Mouse (Mus musculus): ENCODE data around the gene Mxd1.

- TF ChIP-seq HCFC1 (IDR thresholded peaks at IDR 0.05; ENCODE audit: borderline replicate concordance, insufficient read depth, low read length), result no peak
- no peak for TF ChIP-seq MAFK (IDR thresholded peaks at IDR 0.05; ENCODE audit: insufficient read depth, low read depth, low read length)
- TF ChIP-seq ZNF384 (IDR thresholded peaks at IDR 0.05; ENCODE audit: low read depth, low read length), result no peak
- TF ChIP-seq ZC3H11A (IDR thresholded peaks at IDR 0.05; ENCODE audit: borderline replicate concordance, low read depth, low read length), result no peak
Measured at GRCm38 (mm10) chr6:86660161-86660877, 8.6 kb downstream of the Mxd1 start.
